Mouse (Mus musculus) thymus, postnatal 4 days (tissue): ENCODE results near the gene Sept12.
A peak's percentile ranks its signal among the peaks of the same experiment; 100 is the strongest.

Experiments
- DNase-seq: peaks from one replicate; pipeline ENCODE4 v3.0.0; 2021

Gene Sept12

DNA sequence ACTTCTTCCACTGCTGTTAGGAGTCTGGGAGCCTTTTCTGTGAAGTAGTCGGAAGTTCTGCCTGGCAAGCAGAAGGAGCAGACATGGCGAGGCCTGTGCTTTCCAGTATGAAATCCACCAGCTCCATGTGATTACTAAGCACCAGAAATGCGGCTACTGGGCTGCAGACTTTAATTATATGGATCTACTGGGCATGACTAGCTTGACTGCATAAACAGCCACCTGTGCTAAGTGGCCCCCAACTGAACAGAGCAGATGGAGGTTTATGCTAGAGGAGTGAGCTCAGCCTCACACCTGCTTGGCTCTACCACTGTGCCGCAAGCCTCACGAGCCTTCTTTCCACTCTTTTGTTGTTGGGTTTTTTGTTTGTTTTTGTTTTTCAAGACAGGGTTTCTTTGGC, 23.1 kb downstream of the Sept12 start:
- peak; percentile 42 for DNase-seq

DNA sequence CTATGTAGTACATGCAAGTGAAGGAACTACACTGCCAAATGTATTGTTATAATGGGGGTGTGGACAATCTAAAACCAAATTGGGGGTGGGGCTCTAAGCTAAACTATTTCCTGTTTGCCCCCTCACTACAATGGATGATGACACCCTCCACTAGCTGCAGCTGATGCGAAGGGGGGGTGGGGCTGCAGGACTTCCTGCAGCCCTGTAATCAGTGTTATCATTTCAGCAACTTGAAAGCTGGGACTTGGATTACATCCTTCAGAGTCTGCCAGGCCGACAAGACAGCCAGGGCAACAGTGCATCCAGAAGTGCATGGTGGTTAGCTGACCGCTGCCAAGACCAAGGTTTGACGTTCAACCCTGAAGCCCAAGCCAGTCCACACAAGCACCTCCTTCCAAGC, 26.0 kb downstream of the Sept12 start:
- DNase-seq: peak; percentile 53

DNA sequence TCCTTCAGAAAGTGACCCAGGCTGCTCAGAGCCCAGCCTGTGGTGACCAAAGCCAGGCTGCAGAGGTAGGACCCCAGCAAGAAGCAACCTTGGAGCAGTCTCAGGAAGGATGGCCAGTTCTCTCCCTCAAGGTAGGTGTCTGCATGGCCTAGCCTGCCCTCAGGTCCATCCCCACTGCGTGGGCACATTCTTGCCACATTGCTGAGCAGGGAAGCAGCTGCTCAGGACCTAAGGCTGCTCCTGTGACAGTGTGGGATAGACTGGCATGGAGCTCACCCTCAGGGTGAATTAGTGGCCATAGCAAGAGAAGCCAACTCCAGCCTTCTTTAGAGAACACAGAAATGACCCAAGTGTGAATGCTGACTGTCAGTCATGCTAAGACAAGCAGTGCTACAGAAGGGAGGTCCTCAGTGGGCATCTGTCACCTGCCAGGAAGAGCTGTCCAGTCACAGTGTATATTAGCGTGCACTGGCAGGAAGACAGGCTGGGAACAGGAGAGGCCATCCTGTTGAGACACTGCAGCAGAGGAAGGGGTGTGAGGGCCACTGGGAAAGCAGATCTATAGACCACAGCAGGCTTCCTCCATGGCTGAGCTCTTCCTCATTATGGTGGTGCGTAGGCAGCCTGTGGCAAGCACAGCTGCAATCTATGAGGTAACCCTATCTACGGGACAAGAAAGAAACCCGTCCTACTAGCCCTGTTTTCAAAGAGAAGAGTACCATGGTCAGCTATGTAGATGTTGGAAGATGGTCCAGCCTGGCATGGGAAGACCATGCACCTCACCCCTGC, 28.4 kb downstream of the Sept12 start:
- no peak for DNase-seq

DNA sequence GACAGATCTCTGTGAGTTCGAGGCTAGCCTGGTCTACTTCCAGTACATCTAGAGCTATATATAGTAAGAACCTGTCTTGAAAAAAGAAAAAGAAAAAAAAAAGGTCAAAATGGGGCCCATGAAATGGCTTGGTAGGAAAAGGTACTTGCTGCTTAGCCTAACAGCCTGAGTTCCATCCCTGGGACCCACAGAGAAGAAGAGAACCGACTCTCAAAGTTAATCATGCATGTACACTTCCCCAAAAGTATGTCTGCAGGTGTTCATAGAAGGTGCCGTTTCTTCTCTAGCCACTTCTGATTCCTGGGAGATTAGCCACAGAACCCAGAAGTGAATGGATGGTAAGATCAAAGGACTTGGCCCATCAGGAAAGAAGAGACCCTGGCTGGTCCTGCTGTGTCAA, 29.2 kb downstream of the Sept12 start:
- DNase-seq: no peak

DNA sequence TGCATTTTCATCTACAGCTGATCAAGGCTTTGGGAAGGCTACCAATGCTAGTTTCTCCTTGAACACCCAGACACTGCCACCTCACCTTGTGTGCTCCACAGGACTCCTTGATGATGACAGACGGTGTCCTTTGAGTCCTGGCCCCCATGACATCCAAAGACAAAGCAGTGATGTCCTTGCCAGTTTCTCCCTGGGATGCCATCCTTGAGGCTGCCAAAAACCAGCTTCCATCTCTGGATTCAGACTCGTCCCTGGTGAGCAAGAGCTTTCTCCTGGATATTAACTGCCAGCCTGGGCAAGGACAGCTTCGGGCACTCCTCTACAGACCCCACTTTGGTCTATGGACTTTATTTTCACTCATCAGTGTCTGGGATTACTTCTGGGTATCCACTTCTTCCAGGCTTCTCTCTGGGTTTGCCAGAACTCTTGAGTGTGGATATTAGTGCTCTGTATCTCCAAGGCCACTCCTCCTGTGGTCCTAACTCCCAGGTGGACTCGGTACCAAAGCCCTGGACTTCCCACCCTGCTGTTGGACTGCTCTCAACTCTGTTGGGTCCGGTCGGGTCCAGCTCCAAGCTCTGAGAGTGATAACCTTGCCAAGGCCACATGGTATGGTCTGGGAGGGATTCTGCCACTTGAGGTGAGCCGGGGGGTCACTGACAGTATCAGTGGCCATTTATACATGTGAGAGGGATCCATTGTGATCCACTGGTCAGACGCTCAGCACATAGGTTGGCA, 32.1 kb downstream of the Sept12 start:
- DNase-seq: no peak

DNA sequence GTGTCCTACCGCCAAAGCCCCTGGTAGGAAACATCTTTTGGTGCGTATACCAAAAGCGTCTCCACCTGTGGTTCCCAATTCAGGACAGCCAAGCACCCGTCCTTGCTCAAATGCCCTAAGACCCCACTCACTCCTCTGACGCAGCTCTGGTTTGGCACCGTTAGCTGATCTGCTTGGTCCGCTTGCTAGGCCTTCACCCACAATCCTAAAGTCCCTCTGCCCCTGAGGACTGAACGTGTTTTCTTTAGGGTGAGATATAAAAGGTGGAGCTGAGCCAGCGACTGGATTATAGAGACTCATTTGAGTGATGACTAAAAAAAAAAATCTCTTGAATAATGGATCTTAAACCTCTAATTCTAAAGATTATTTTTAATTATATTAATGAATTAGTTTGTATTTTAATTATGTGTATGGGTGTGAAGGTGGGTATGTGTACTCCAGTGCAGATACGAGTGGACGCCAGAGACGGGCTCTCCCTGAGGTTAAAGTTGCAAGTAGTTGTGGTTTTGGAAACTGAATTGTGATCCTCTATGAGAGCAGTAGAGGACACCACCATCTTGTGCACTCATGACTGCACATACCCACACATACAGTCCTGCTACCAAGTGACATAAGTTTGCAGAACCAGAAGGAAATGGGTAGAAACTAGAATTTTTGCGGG, 32.8 kb downstream of the Sept12 start:
- no peak for DNase-seq

DNA sequence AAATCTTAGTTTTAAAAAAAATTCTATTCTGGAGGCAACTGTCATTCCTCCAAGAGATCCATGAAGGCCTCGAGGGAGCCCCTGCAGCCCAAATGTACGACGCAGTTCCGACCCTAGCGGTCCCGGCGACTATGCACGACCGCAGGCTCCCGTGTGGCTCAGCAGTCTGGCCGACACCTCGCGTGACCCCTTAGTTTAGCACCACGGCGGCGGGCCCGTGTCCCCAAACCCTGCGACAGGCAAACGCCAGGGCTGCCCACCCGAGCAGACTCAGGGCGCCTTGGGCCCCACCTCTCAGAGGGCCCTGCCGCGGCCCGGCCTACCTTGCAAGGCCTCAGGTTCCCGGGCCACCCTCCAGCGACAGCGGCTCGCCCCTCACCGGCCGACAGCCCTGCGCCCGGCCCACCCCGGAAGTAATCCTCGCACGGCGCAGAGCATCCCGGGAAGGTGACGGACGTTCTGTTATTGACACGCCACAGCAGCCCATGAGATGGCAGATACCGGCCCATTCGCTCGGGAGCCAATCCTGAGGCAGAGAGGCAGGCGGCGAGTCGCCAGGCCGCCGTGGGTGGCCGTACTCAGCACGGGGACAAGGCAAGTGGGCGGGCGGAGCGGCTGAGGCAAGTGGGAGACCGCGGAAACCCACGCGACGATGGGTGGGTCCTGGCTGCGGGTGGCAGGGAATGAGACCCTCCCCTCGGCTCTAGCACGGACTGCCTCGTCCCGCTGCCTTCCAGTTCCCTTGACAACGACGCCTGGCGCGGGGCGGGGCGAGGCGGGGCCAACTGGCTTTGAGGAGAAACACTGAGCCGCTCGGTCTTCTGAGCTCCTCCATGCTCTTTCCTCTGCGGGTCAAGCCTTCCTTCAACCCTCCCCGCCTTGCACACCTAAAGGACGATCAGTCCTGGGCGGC, 33.6 kb downstream of the Sept12 start, which contains the start of gene Anks3:
Anks3 (minus strand) TSS at position 409 of the 913 bp plus-strand sequence.
- DNase-seq: peak; percentile 96

DNA sequence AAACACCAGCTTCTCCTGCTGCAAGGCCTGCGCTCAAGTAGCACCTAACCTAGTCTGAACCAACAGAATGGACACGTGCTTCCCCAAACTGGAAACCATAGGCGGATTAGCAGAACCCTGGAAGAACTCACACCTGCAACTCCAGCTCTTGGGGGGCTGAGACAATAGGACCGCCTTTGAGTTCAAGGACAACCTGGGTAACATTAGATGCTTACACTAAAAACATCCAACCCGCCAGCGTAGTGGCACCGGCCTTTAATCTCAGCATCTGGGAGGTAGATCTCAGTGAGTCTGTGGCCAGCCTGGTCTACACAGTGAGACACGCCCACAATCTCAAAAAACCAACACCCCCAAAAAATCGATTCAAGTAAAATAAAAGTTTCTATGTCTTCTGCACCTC, 34.3 kb downstream of the Sept12 start:
- no peak for DNase-seq

DNA sequence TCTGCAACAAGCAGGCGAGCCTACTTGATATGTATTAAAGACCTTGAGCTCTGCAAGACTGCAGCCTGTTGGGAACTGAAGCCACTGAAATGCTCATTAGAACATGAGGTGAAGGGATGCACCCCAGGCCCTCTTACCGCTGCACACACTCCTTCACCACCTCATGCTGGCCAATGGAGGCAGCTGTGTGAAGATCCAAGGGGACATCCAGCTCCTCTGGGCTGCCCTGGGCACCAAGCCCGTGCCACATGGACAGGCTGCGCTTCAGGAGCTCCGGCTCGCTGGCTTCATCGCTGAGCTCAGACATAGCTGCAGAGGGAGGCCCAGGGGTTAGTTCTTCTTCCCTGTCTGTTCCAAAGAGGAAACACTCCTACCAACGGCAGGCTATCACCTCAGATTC, 37.4 kb downstream of the Sept12 start:
- DNase-seq: no peak

DNA sequence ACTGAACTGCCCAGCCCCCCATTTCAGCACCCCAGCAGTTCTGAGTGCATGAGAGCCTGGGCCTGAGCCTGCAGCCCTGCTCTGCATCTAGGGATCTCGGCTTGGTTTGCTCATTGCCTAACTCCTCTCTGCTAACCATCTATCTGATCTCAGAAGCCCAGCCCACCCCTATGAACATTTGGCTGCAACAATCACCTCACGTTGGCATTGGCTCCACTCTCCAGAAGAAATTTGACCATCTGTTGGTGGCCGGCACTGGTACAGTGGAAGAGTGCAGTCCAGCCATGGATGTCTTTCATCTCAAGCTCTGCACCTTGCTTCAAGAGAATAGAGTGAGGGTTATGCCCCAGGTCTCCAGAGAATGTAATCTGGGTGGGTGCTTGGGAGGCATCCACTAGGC, 40.2 kb downstream of the Sept12 start:
- no peak for DNase-seq

DNA sequence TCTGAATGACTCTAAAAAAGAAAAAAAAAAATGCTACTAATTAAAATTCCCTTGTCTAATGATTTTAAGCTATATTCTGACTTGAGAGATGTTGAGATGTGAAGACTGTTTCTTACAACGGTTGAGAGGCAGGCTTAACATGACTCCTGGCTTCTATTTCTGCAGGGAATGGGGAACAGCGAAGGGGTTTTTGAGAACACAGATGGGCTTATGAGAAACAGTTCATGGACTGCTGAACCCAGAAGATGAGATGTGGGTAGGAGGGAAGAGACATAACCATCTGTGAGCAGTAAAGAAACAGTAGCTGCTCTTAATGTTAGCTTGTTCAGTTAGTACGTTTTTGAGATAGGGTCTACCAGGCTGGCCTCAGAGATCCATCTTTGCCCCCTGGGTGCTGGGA, 41.0 kb downstream of the Sept12 start:
- no peak for DNase-seq

DNA sequence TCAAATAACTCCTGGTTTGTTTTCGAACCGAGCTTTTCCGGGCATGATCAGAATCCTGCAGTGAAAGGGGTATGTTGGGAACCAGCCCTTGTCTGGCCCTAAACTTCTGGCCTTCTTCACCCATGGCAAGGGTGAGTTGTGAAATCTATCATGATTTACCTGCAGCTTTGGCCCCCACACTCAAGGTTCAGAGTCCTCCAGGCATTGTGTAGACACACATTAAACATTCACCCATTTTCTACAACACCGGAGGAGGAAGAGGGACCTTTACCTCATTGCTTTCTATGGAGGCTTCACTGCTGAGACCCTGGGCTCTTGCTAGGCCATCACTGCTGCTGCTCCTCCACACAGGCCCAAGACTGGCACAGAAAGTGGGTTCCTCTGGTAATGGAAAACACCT, 50.3 kb downstream of the Sept12 start:
- no peak for DNase-seq

DNA sequence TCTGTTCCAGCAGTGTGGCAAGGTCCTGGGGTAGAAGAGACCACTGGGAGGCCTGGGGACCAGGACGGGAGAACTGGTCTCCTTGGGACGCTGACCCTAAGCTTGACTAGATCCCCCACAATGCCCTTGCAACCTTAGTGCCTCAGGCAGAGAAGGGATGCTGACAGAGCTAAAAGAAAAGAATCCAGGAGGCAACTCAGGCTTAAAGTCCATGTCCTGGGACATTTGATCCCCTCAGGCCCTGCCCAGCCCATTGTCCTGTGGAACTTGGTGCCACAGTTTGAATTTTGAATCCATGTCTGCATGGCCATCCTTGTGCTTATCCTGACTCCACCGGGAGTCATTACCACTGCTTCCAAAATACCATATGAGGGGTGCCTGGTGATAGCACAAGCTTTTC, 51.5 kb downstream of the Sept12 start:
- DNase-seq: no peak

DNA sequence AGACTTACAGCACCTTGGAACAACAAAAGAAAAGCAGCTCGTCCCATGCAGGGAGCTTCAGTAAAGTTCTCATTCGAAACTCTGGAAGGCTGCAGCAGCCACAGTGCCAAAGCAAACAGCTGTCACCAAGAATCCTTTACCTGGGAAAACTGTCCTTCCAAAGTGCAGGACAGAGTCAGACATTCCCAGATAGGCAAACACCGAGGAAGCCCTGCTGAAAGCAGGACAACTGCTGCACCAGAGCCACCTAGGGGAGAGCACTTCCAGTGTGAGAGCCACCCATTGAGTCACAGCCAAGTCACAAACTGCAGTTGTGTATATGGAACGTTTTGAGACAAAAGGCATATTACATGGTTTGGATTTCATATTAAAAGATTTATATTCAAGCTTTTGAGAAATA, 52.2 kb downstream of the Sept12 start:
- DNase-seq: no peak

DNA sequence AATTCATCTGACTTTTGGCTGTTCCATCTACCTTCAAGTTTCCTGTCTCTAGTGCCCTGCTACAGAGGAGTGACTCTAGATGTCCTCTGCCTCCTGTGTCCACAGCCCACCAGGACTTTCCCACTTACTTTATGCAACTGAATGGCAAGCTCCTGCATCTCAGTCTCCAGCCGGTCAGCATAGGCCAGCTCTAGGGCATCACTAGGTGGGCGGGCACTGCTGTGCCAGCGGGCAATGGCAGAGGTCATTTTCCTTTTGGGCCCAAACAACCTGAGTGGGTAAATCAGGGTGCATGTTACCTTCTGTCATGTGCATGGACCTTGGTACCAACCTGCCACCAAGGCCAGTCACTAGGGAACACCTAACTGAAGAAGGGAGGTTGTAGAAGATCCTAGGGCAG, 54.2 kb downstream of the Sept12 start:
- DNase-seq: no peak

DNA sequence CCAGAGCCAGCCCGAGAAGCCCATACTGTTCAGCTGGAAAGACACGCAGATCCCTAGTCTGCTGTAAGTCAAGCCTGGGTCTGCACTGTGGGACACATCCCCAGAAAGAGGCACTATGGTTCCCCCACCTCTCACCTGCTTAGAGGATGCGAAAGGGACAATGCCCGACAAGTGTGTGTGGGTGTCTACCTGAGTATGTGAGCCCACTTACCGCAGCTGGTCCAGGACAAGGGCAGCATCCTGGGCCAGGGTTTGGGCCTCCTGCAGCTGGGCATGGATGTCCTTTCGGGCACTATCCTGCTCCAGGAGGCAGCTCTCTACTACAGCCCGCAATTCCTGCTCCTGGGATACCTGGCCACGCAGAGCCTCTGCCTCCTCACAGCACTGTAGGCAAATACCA, 54.8 kb downstream of the Sept12 start:
- no peak for DNase-seq

DNA sequence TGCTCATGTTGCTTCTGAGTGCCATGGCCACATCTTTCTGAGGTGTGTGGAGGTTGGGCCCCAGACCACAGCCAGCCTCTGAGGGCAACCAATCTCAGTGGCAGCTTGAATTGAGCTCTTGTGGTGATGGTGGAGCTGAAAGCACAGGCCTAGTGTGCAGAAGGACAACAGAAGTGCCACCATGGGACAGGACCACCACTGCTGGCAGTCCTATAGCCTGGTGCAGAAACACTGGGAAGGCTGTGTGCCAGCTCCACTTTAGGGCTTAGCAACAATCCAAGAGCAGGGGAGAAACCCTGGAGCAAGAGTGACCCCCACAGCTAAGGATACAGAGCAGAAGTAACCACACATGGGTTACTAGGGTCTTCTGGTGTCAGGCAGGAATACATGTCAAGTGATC, 56.6 kb downstream of the Sept12 start:
- no peak for DNase-seq

DNA sequence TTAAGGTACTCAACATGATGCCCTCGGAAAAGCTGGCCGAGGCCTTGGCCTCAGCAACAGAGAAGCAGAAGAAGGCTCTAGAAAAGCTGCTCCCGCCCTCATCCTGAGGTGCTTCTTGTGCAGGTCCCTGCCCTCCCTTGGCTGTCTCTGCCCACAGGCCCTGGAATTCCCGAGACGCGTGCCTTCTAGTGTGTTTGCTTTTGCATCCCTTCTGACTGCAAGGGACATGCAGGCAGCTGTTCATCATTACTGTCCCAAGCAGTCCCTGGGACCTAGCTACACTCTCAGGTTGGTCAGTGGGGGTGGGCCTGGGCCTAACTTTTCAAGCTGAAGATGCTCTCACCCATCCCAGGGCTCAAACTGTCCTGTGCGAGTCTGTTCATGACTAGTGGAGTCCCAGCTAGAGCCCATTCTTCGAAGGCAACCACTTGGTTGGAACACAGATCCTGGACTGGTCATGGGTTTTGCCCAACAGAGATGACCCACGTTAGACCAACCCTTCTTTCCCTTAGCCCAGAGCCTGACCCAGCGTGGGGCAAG, 57.3 kb downstream of the Sept12 start:
- no peak for DNase-seq

DNA sequence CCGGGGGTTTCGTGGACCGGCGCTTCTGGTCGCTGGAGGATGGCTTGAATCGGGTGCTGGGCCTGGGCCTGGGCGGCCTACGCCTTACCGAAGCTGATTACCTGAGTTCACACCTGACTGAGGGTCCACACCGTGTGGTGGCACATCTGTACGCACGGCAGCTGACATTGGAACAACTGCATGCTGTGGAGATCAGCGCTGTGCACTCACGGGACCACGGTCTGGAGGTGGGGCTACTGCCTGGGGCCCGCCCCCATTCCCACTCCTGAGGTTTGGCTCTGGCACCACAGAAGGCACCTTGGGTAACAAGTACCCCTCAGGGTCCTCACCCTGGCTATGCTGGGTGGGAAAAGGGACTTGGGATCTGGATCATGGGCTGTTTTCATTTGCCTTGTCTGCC, 58.2 kb downstream of the Sept12 start:
- no peak for DNase-seq

DNA sequence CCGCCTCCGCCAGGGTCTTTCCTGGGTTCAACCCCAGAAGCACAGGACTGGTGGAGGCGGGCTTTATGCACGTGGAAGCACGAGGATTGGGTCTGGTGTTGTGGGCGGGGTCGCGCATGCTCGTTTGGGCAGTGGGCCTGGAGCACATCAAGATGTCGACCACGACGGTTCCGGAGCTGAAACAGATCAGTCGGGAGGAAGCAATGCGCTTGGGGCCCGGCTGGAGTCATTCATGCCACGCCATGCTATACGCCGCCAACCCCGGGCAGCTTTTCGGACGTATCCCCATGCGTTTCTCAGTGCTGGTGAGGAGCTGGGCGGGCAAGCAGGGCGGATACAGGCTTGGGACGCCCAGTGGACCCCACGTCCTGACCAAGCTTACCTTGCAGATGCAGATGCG, 58.7 kb downstream of the Sept12 start:
- DNase-seq: peak; percentile 99

DNA sequence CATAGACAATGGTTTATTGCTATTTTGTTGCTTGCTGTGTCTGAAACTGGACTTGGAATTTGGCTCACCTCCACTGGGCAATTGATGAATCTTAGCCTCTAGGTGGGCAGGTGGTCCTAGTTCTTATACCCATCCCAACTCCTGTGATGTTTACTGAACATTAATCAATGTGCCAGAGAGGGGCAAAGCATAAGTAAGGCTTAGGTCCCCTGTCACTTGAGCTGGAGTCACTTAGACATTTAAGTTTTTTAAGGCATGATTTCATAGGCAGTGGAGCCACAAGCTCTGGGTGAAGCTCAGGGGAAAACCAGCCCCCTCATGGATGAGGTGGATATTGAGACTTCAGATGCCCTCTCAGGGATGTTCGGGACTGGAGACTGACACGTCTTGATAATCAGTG, 59.2 kb downstream of the Sept12 start, which contains the start of gene Nudt16l1:
Nudt16l1 (plus strand) TSS at position 301 of the 400 bp plus-strand sequence.
- DNase-seq: no peak
